Mouse (Mus musculus): ENCODE results near the gene Emc6.

Emc6 gene

GRCm38 (mm10) chr11:73176608-73177508, at the start of gene Emc6, which contains the start of gene Tax1bp3:
Gene Emc6 (minus strand): TSS chr11:73177037.
Gene Tax1bp3 (plus strand): TSS chr11:73177083.
- DNase-seq (ENCODE audit: low read depth in 1 of 2, low spot score in 2 of 2) = peak; percentile 91 to 92

- DNase-seq (ENCODE audit: low read depth in 1 of 2, low spot score in 2 of 2) = no peak
Observed at GRCm38 (mm10) chr11:73225856-73226255, 49.0 kb upstream of the Emc6 start.

- DNase-seq (ENCODE audit: low read depth in 1 of 2, low spot score in 2 of 2) = peak in 1 of 2 experiments; percentile 12
Observed at GRCm38 (mm10) chr11:73223966-73224365, 47.1 kb upstream of the Emc6 start.

GRCm38 (mm10) chr11:73222846-73223245, 46.0 kb upstream of the Emc6 start:
- no peak for DNase-seq (ENCODE audit: low read depth in 1 of 2, low spot score in 2 of 2)

GRCm38 (mm10) chr11:73220651-73221050, 43.8 kb upstream of the Emc6 start:
- DNase-seq (ENCODE audit: low read depth in 1 of 2, low spot score in 2 of 2) = no peak

- DNase-seq (ENCODE audit: low read depth in 1 of 2, low spot score in 2 of 2) = no peak
Observed at GRCm38 (mm10) chr11:73219671-73220070, 42.8 kb upstream of the Emc6 start.

GRCm38 (mm10) chr11:73213956-73214355, 37.1 kb upstream of the Emc6 start:
- DNase-seq (ENCODE audit: low read depth in 1 of 2, low spot score in 2 of 2) = no peak

- DNase-seq (ENCODE audit: low read depth in 1 of 2, low spot score in 2 of 2) = no peak
Observed at GRCm38 (mm10) chr11:73207621-73208020, 30.8 kb upstream of the Emc6 start.

- no peak for DNase-seq (ENCODE audit: low read depth in 1 of 2, low spot score in 2 of 2)
Observed at GRCm38 (mm10) chr11:73205194-73205593, 28.4 kb upstream of the Emc6 start.

- no peak for DNase-seq (ENCODE audit: low read depth in 1 of 2, low spot score in 2 of 2)
Observed at GRCm38 (mm10) chr11:73203895-73204294, 27.1 kb upstream of the Emc6 start.

GRCm38 (mm10) chr11:73201597-73201996, 24.8 kb upstream of the Emc6 start:
- no peak for DNase-seq (ENCODE audit: low read depth in 1 of 2, low spot score in 2 of 2)

GRCm38 (mm10) chr11:73201021-73201420, 24.2 kb upstream of the Emc6 start:
- no peak for DNase-seq (ENCODE audit: low read depth in 1 of 2, low spot score in 2 of 2)

GRCm38 (mm10) chr11:73199879-73200278, 23.0 kb upstream of the Emc6 start:
- peak in 1 of 2 experiments; percentile 4 for DNase-seq (ENCODE audit: low read depth in 1 of 2, low spot score in 2 of 2)

GRCm38 (mm10) chr11:73199230-73199712, 22.4 kb upstream of the Emc6 start, which contains the start of gene Shpk:
Gene Shpk (plus strand): TSS chr11:73199460.
- DNase-seq (ENCODE audit: low read depth in 1 of 2, low spot score in 2 of 2) = peak; percentile 86

- peak in 1 of 2 experiments; percentile 57 for DNase-seq (ENCODE audit: low read depth in 1 of 2, low spot score in 2 of 2)
Observed at GRCm38 (mm10) chr11:73198603-73199229, 21.9 kb upstream of the Emc6 start, which contains the start of gene Ctns. Gene Ctns (minus strand): TSS chr11:73199042.

- DNase-seq (ENCODE audit: low read depth in 1 of 2, low spot score in 2 of 2) = no peak
Observed at GRCm38 (mm10) chr11:73198190-73198589, 21.4 kb upstream of the Emc6 start.

- DNase-seq (ENCODE audit: low read depth in 1 of 2, low spot score in 2 of 2) = no peak
Observed at GRCm38 (mm10) chr11:73194444-73194843, 17.6 kb upstream of the Emc6 start.

- DNase-seq (ENCODE audit: low read depth in 1 of 2, low spot score in 2 of 2) = peak in 1 of 2 experiments; percentile 16
Observed at GRCm38 (mm10) chr11:73193047-73193446, 16.2 kb upstream of the Emc6 start.

- DNase-seq (ENCODE audit: low read depth in 1 of 2, low spot score in 2 of 2) = no peak
Observed at GRCm38 (mm10) chr11:73187231-73187630, 10.4 kb upstream of the Emc6 start.

GRCm38 (mm10) chr11:73185872-73186615, 9.2 kb upstream of the Emc6 start:
- no peak for DNase-seq (ENCODE audit: low read depth in 1 of 2, low spot score in 2 of 2)

- no peak for DNase-seq (ENCODE audit: low read depth in 1 of 2, low spot score in 2 of 2)
Observed at GRCm38 (mm10) chr11:73177895-73178294, 1.1 kb upstream of the Emc6 start.
